Mouse (Mus musculus): Measurements from ENCODE around the gene Olfr9. TPM values are rescaled to one million over a fixed set of nuclear protein-coding genes. Genes with fewer than 3 reads are reported as not detected.
A peak's percentile ranks its signal among the peaks of the same experiment; 100 is the strongest.
"Not testable (repeated sequence)": the region's sequence is repeated elsewhere in the genome, so short reads cannot be mapped to it uniquely, and the experiment has no call there.

Gene Olfr9
- total RNA-seq, 2 experiments from 2014 or later: not detected

GRCm38 (mm10) chr10:128972841-128973240, 16.4 kb upstream of the Olfr9 start:
- Histone ChIP-seq H3K27ac (no peak overlapping the region), H3K4me3 (no peak overlapping the region)
- no peak for TF ChIP-seq CTCF (conservative IDR thresholded peaks at IDR 0.05)
- DNase-seq (ENCODE audit: low spot score in 2 of 2): no peak

GRCm38 (mm10) chr10:128976395-128976794, 12.8 kb upstream of the Olfr9 start:
- no peak for DNase-seq (ENCODE audit: low spot score in 2 of 2)
- H3K4me3 ChIP-seq: no peak overlapping the region
- no peak overlapping the region for H3K27ac ChIP-seq
- no peak for TF ChIP-seq CTCF (conservative IDR thresholded peaks at IDR 0.05)

GRCm38 (mm10) chr10:128977522-128978114, 11.6 kb upstream of the Olfr9 start:
- peak; percentile 89 for TF ChIP-seq CTCF (conservative IDR thresholded peaks at IDR 0.05)
- no peak overlapping the region for H3K4me3 ChIP-seq
- H3K27ac ChIP-seq: no peak overlapping the region
- DNase-seq (ENCODE audit: low spot score in 2 of 2): peak; percentile 63 to 75

GRCm38 (mm10) chr10:128980644-128981365, 8.4 kb upstream of the Olfr9 start:
- no peak for DNase-seq (ENCODE audit: low spot score in 2 of 2)
- no peak for TF ChIP-seq CTCF (conservative IDR thresholded peaks at IDR 0.05)
- Histone ChIP-seq H3K4me3 (no peak overlapping the region), H3K27ac (no peak overlapping the region)

GRCm38 (mm10) chr10:128990129-128990850, 1.1 kb downstream of the Olfr9 start:
- not testable (repeated sequence) for DNase-seq (ENCODE audit: low spot score in 2 of 2); H3K4me3 ChIP-seq; H3K27ac ChIP-seq

GRCm38 (mm10) chr10:128990994-128991393, 1.8 kb downstream of the Olfr9 start:
- no peak for DNase-seq (ENCODE audit: low spot score in 2 of 2)
- no peak for TF ChIP-seq CTCF (conservative IDR thresholded peaks at IDR 0.05)
- Histone ChIP-seq H3K4me3 (no peak overlapping the region), H3K27ac (no peak overlapping the region)

- H3K27ac ChIP-seq: no peak overlapping the region
- DNase-seq (ENCODE audit: low spot score in 2 of 2): no peak
- no peak for TF ChIP-seq CTCF (conservative IDR thresholded peaks at IDR 0.05)
- H3K4me3 ChIP-seq: no peak overlapping the region
These were observed 6.6 kb downstream of the Olfr9 start for GRCm38 (mm10) chr10:128995796-128996195.

- H3K27ac ChIP-seq: no peak overlapping the region
- no peak overlapping the region for H3K4me3 ChIP-seq
- no peak for TF ChIP-seq CTCF (conservative IDR thresholded peaks at IDR 0.05)
- DNase-seq (ENCODE audit: low spot score in 2 of 2): no peak
These were observed 7.4 kb downstream of the Olfr9 start for GRCm38 (mm10) chr10:128996523-128997040.

- H3K4me3 ChIP-seq: no peak overlapping the region
- TF ChIP-seq CTCF (conservative IDR thresholded peaks at IDR 0.05): no peak
- no peak for DNase-seq (ENCODE audit: low spot score in 2 of 2)
- no peak overlapping the region for H3K27ac ChIP-seq
These were observed 15.0 kb downstream of the Olfr9 start for GRCm38 (mm10) chr10:129004032-129004920.

GRCm38 (mm10) chr10:129010288-129010841, 21.1 kb downstream of the Olfr9 start, which contains the start of gene Olfr763:
Gene Olfr763 (plus strand): TSS chr10:129010791.
- no peak for TF ChIP-seq CTCF (conservative IDR thresholded peaks at IDR 0.05)

GRCm38 (mm10) chr10:129011511-129011910, 22.3 kb downstream of the Olfr9 start:
- DNase-seq (ENCODE audit: low spot score in 2 of 2): not testable (repeated sequence)

More at GRCm38 (mm10) chr10:129010288-129010841, 21.1 kb downstream of the Olfr9 start, which contains the start of gene Olfr763:
- no peak within 1 kb of the TSS for H3K4me3 ChIP-seq
- no peak for DNase-seq (ENCODE audit: low spot score in 2 of 2)
- no peak within 1 kb of the TSS for H3K27ac ChIP-seq

GRCm38 (mm10) chr10:129014477-129014876, 25.2 kb downstream of the Olfr9 start:
- TF ChIP-seq CTCF (conservative IDR thresholded peaks at IDR 0.05): no peak
- no peak for DNase-seq (ENCODE audit: low spot score in 2 of 2)
- H3K27ac ChIP-seq: no peak overlapping the region
- no peak overlapping the region for H3K4me3 ChIP-seq

More at GRCm38 (mm10) chr10:129011511-129011910, 22.3 kb downstream of the Olfr9 start:
- not testable (repeated sequence) for H3K4me3 ChIP-seq, H3K27ac ChIP-seq
